Mouse (Mus musculus) mouse embryonic stem cell (cell line): ENCODE measurements around the gene Ntrk3.

Experiments used
- in situ Hi-C, 2 experiments: fragments of 300-500 bp; cut with MboI; formaldehyde crosslinking; loops; 1 replicate in 1 of 2; 3 replicates in 1 of 2; pipeline ENCODE4 v1.14.3; 2019 to 2020; ENCODE audit warnings: low sequenced_read_pairs in 2 of 2, low pct_unique_long_range_greater_than_20kb in 1 of 2, mixed read lengths in 1 of 2; ENCODE audit not compliant: unreplicated experiment in 1 of 2

The Ntrk3 gene

GRCm38 (mm10) chr7:78439361-78440120 is 298.3 kb downstream of the Ntrk3 start:
- in situ Hi-C loops = no loop called here

GRCm38 (mm10) chr7:78433617-78434144 is 304.1 kb downstream of the Ntrk3 start:
- in situ Hi-C loops = no loop called here

GRCm38 (mm10) chr7:78431611-78432010 is 306.2 kb downstream of the Ntrk3 start:
- in situ Hi-C loops = no loop called here

- in situ Hi-C loops = no loop called here
Observed at GRCm38 (mm10) chr7:78412172-78412571, 325.6 kb downstream of the Ntrk3 start.

- in situ Hi-C loops = no loop called here
Observed at GRCm38 (mm10) chr7:78409970-78410369, 327.8 kb downstream of the Ntrk3 start.

- in situ Hi-C loops = no loop called here
Observed at GRCm38 (mm10) chr7:78406641-78407291, 331.0 kb downstream of the Ntrk3 start.

GRCm38 (mm10) chr7:78404481-78404880 is 333.3 kb downstream of the Ntrk3 start:
- in situ Hi-C loops = no loop called here

- in situ Hi-C loops = no loop called here
Observed at GRCm38 (mm10) chr7:78402495-78402894, 335.3 kb downstream of the Ntrk3 start.

- in situ Hi-C loops = no loop called here
Observed at GRCm38 (mm10) chr7:78400219-78400618, 337.6 kb downstream of the Ntrk3 start.

- in situ Hi-C loops = no loop called here
Observed at GRCm38 (mm10) chr7:78398377-78398776, 339.4 kb downstream of the Ntrk3 start.

- in situ Hi-C loops = no loop called here
Observed at GRCm38 (mm10) chr7:78397215-78397614, 340.6 kb downstream of the Ntrk3 start.

- in situ Hi-C loops = no loop called here
Observed at GRCm38 (mm10) chr7:78390019-78390418, 347.8 kb downstream of the Ntrk3 start.

GRCm38 (mm10) chr7:78388101-78388500 is 349.7 kb downstream of the Ntrk3 start:
- in situ Hi-C loops = no loop called here

GRCm38 (mm10) chr7:78385971-78386370 is 351.8 kb downstream of the Ntrk3 start:
- in situ Hi-C loops = no loop called here

GRCm38 (mm10) chr7:78384111-78384510 is 353.7 kb downstream of the Ntrk3 start:
- in situ Hi-C loops = no loop called here

GRCm38 (mm10) chr7:78382126-78382525 is 355.7 kb downstream of the Ntrk3 start:
- in situ Hi-C loops = no loop called here

- in situ Hi-C loops = no loop called here
Observed at GRCm38 (mm10) chr7:78379784-78380183, 358.0 kb downstream of the Ntrk3 start.

GRCm38 (mm10) chr7:78378306-78378705 is 359.5 kb downstream of the Ntrk3 start:
- in situ Hi-C loops = no loop called here

- in situ Hi-C loops = no loop called here
Observed at GRCm38 (mm10) chr7:78376875-78377274, 360.9 kb downstream of the Ntrk3 start.
